Mouse (Mus musculus): Measurements from ENCODE around the gene Adam33.
"Not testable (repeated sequence)": the region's sequence is repeated elsewhere in the genome, so short reads cannot be mapped to it uniquely, and the experiment has no call there.

The Adam33 gene

GRCm38 (mm10) chr2:131063404-131063864 lies at the start of gene Adam33:
TSS of gene Adam33 (minus strand) at chr2:131063814.
- no peak for DNase-seq (ENCODE audit: low read depth, low spot score)

- no peak for DNase-seq (ENCODE audit: low read depth, low spot score)
Measured at GRCm38 (mm10) chr2:131105989-131106388, 42.4 kb upstream of the Adam33 start.

GRCm38 (mm10) chr2:131105061-131105460 lies 41.4 kb upstream of the Adam33 start:
- not testable (repeated sequence) for DNase-seq (ENCODE audit: low read depth, low spot score)

- DNase-seq (ENCODE audit: low read depth, low spot score): no peak
Measured at GRCm38 (mm10) chr2:131104021-131104420, 40.4 kb upstream of the Adam33 start.

- DNase-seq (ENCODE audit: low read depth, low spot score): no peak
Measured at GRCm38 (mm10) chr2:131101530-131101929, 37.9 kb upstream of the Adam33 start.

- DNase-seq (ENCODE audit: low read depth, low spot score): no peak
Measured at GRCm38 (mm10) chr2:131097087-131097486, 33.5 kb upstream of the Adam33 start.

- DNase-seq (ENCODE audit: low read depth, low spot score): peak; percentile 39
Measured at GRCm38 (mm10) chr2:131096101-131096795, 32.6 kb upstream of the Adam33 start.

- DNase-seq (ENCODE audit: low read depth, low spot score): no peak
Measured at GRCm38 (mm10) chr2:131094823-131095222, 31.2 kb upstream of the Adam33 start.

- no peak for DNase-seq (ENCODE audit: low read depth, low spot score)
Measured at GRCm38 (mm10) chr2:131093577-131093976, 30.0 kb upstream of the Adam33 start.

- no peak for DNase-seq (ENCODE audit: low read depth, low spot score)
Measured at GRCm38 (mm10) chr2:131090852-131091251, 27.2 kb upstream of the Adam33 start.

GRCm38 (mm10) chr2:131089634-131090033 lies 26.0 kb upstream of the Adam33 start:
- DNase-seq (ENCODE audit: low read depth, low spot score): no peak

- no peak for DNase-seq (ENCODE audit: low read depth, low spot score)
Measured at GRCm38 (mm10) chr2:131088581-131088980, 25.0 kb upstream of the Adam33 start.

GRCm38 (mm10) chr2:131086667-131087390 lies 23.2 kb upstream of the Adam33 start, which contains the start of gene Siglec1:
TSS of gene Siglec1 (minus strand) at chr2:131086765.
- no peak for DNase-seq (ENCODE audit: low read depth, low spot score)

GRCm38 (mm10) chr2:131084206-131084605 lies 20.6 kb upstream of the Adam33 start:
- DNase-seq (ENCODE audit: low read depth, low spot score): no peak

GRCm38 (mm10) chr2:131080507-131080906 lies 16.9 kb upstream of the Adam33 start:
- DNase-seq (ENCODE audit: low read depth, low spot score): no peak

GRCm38 (mm10) chr2:131072536-131072935 lies 8.9 kb upstream of the Adam33 start:
- DNase-seq (ENCODE audit: low read depth, low spot score): no peak

- no peak for DNase-seq (ENCODE audit: low read depth, low spot score)
Measured at GRCm38 (mm10) chr2:131067481-131067880, 3.9 kb upstream of the Adam33 start.

- no peak for DNase-seq (ENCODE audit: low read depth, low spot score)
Measured at GRCm38 (mm10) chr2:131066342-131066741, 2.7 kb upstream of the Adam33 start.

GRCm38 (mm10) chr2:131061607-131062006 lies 2.0 kb downstream of the Adam33 start:
- DNase-seq (ENCODE audit: low read depth, low spot score): no peak

GRCm38 (mm10) chr2:131060784-131061183 lies 2.8 kb downstream of the Adam33 start:
- no peak for DNase-seq (ENCODE audit: low read depth, low spot score)

GRCm38 (mm10) chr2:131059781-131060540 lies 3.7 kb downstream of the Adam33 start:
- DNase-seq (ENCODE audit: low read depth, low spot score): no peak

- no peak for DNase-seq (ENCODE audit: low read depth, low spot score)
Measured at GRCm38 (mm10) chr2:131059377-131059776, 4.2 kb downstream of the Adam33 start.

All from WW6 (cell line).